Mouse (Mus musculus) CD4-positive naive resting alpha-beta T cell, adult 57 days (primary cell): ENCODE results near the gene Alppl2. TPM values are rescaled to one million over a fixed set of nuclear protein-coding genes. Genes with fewer than 3 reads are reported as not detected.

Source experiments
- total RNA-seq: library from RNA; stranded (reverse); gene quantifications from one replicate; pipeline ENCODE4 v1.2.4, GENCODE M21; 2023

Gene Alppl2
- total RNA-seq, result not detected

GRCm38 (mm10) chr1:87089828-87090227, at the start of gene Alppl2:
Gene Alppl2, minus strand, starts transcription at chr1:87089928.

GRCm38 (mm10) chr1:87124673-87125072, 34.9 kb upstream of the Alppl2 start, which contains the start of gene Akp3:
Gene Akp3, plus strand, starts transcription at chr1:87124973.

GRCm38 (mm10) chr1:87101411-87101810, 11.7 kb upstream of the Alppl2 start, which contains the start of gene Alpi:
Gene Alpi, minus strand, starts transcription at chr1:87101606.

Other genes with a start within 250 kb of the Alppl2 start
- gene Alpi, start 11.7 kb upstream of the Alppl2 start, total RNA-seq, result not detected
- gene Akp3, start 35.0 kb upstream of the Alppl2 start, total RNA-seq, result not detected
- gene Ecel1, start 66.6 kb upstream of the Alppl2 start, total RNA-seq, result not detected
- not detected for gene Prss56, start 93.4 kb upstream of the Alppl2 start, total RNA-seq
- not detected for gene Chrnd, start 100.7 kb upstream of the Alppl2 start, total RNA-seq
- gene Chrng, start 114.7 kb upstream of the Alppl2 start, total RNA-seq, result not detected
- gene Eif4e2, start 124.0 kb upstream of the Alppl2 start, total RNA-seq, result 132 TPM
- gene Efhd1, start 174.4 kb upstream of the Alppl2 start, total RNA-seq, result 1.3 TPM
- gene Gigyf2, start 237.1 kb upstream of the Alppl2 start, total RNA-seq, result 127 TPM